Mouse (Mus musculus) midbrain, embryonic 14.5 days (tissue): Measurements from ENCODE around the gene Pappa. TPM values are rescaled to one million over a fixed set of nuclear protein-coding genes. Genes with fewer than 3 reads are reported as not detected.

Source experiments
- ATAC-seq: fragments of 200-750 bp; cut with Nextera tagmentation; 2 replicates; pipeline ENCODE4 v1.8.0; 2017; ENCODE audit warnings: moderate number of reproducible peaks, moderate library complexity; ENCODE audit not compliant: low FRiP score, low TSS enrichment
- DNase-seq: peaks from one replicate; pipeline ENCODE4 v3.0.0-alpha.2; 2015
- H3K27ac ChIP-seq: fragments of 300-500 bp; sonication (generic); replicated peaks from 2 replicates; pipeline ENCODE4 v1.5.1; 2014; ENCODE audit warnings: mild to moderate bottlenecking, low read depth, low read length, moderate library complexity
- H3K27me3 ChIP-seq: fragments of 300-500 bp; sonication (generic); 2 replicates; pipeline ENCODE4 v1.6.1; 2014; ENCODE audit warnings: low read length, control low read depth, mixed read lengths; ENCODE audit not compliant: control insufficient read depth, insufficient read depth
- H3K36me3 ChIP-seq: fragments of 300-500 bp; sonication (generic); 2 replicates; pipeline ENCODE4 v1.6.1; 2014; ENCODE audit warnings: low read length, control low read depth; ENCODE audit not compliant: control insufficient read depth, insufficient read depth
- H3K4me1 ChIP-seq: fragments of 300-500 bp; sonication (generic); 2 replicates; pipeline ENCODE4 v1.6.1; 2014; ENCODE audit warnings: mild to moderate bottlenecking, antibody characterized with exemption, low read length, control low read depth; ENCODE audit not compliant: control insufficient read depth, insufficient read depth
- H3K4me2 ChIP-seq: fragments of 300-500 bp; sonication (generic); 2 replicates; pipeline ENCODE4 v1.6.1; 2014; ENCODE audit warnings: mild to moderate bottlenecking, low read length, moderate library complexity
- H3K4me3 ChIP-seq: fragments of 300-500 bp; sonication (generic); replicated peaks from 2 replicates; pipeline ENCODE4 v1.5.1; 2014; ENCODE audit warnings: low read depth, low read length
- H3K9ac ChIP-seq: fragments of 300-500 bp; sonication (generic); replicated peaks from 2 replicates; pipeline ENCODE4 v1.6.1; 2014; ENCODE audit warnings: mild to moderate bottlenecking, low read length, moderate library complexity
- H3K9me3 ChIP-seq: fragments of 300-500 bp; sonication (generic); 2 replicates; pipeline ENCODE4 v1.6.1; 2016; ENCODE audit warnings: low read length, control low read depth, mixed read lengths; ENCODE audit not compliant: control insufficient read depth
- WGBS: fragments of 180-500 bp; shearing (Covaris S2); extraction: QIAGEN DNeasy Blood & Tissue Kit; methylation state at CpG from one replicate; pipeline ENCODE4 v1.1.7; 2014; 5-methylcytosine and 5-hydroxymethylcytosine counted together
- polyA plus RNA-seq: library from polyadenylated mRNA; unstranded; fragments of >200 nt; fragmentation: Nextera tagmentation; extraction: Ambion mirVana; gene quantifications from 2 replicates; pipeline ENCODE4 v1.2.1, GENCODE M21; 2014

The Pappa gene
- polyA plus RNA-seq, 1 experiment from 2014 or later: 1.2 TPM

DNA sequence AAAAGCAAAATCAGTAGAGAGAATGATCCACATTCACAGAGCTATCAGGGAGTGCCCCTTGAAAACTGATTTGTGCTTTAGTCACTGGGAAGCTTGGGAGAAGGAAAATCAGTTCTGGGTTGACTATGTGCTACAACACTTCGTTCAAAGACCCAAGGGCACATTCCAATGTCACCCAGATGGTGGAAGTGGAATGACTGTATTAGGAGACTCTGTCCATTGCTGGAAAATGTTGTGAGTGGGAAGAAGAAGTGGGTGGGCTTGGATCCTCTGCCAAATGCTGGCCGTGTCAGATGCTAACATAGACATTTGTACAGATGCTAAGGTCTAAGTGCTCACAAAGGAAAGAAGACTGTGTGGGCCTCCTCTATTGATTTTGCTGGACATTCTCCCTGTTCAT lies 29.6 kb downstream of the Pappa start:
- H3K9me3 ChIP-seq: no peaks in the 10 kb centered on the region
- H3K36me3 ChIP-seq: no peaks in the 10 kb centered on the region
- no peak overlapping the region for H3K4me3 ChIP-seq
- H3K4me2 ChIP-seq: no peak overlapping the region
- 81% methylated on average over 2 of the region's 2 CpGs for WGBS
- H3K9ac ChIP-seq: no peak overlapping the region
- no peaks in the 10 kb centered on the region for H3K27me3 ChIP-seq
- H3K4me1 ChIP-seq: no peaks in the 10 kb centered on the region
- no peak overlapping the region for H3K27ac ChIP-seq
- DNase-seq (no peak), ATAC-seq (no peak)

DNA sequence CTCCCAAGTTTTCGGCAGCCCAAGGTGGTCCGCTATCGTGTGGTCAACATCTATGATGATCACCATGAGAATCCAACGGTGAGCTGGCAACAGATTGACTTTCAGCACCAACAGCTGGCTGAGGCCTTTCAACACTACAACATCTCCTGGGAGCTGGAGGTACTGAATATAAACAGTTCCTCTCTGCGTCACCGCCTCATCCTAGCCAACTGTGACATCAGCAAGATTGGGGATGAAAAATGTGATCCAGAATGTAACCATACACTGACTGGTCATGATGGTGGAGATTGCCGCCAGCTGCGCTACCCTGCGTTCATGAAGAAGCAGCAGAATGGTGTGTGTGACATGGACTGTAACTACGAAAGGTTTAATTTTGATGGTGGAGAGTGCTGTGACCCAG lies 32.3 kb downstream of the Pappa start:
- no peaks in the 10 kb centered on the region for H3K4me1 ChIP-seq
- H3K36me3 ChIP-seq: no peaks in the 10 kb centered on the region
- H3K27ac ChIP-seq: no peak overlapping the region
- no peaks in the 10 kb centered on the region for H3K9me3 ChIP-seq
- H3K4me3 ChIP-seq: no peak overlapping the region
- DNase-seq (no peak), ATAC-seq (no peak)
- no peaks in the 10 kb centered on the region for H3K27me3 ChIP-seq
- 97% methylated on average over 10 of the region's 10 CpGs for WGBS
- H3K9ac ChIP-seq: no peak overlapping the region
- no peak overlapping the region for H3K4me2 ChIP-seq

DNA sequence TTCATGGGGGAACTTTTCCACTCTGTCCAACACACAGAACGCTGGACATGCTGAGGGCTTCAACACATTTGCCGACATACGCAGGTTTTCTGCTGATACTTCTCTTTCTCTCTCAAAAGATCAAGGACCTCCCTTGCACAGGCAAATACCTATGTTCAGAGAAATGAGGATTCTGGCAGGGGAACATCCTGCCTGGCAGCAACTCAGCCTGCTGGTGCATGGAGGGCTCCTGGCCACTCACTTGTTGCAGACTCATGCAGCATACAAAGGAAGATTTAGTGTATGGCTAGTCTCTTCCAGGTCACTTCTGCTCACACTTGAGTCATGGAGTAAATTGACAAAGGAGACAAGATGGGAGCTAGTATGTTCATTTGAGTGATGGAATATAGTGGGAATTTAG lies 34.7 kb downstream of the Pappa start:
- H3K36me3 ChIP-seq: no peaks in the 10 kb centered on the region
- no peak overlapping the region for H3K4me3 ChIP-seq
- H3K4me1 ChIP-seq: no peaks in the 10 kb centered on the region
- no peaks in the 10 kb centered on the region for H3K27me3 ChIP-seq
- no peaks in the 10 kb centered on the region for H3K9me3 ChIP-seq
- ATAC-seq: no peak
- WGBS: 97% methylated on average over 3 of the region's 3 CpGs
- no peak overlapping the region for H3K4me2 ChIP-seq
- DNase-seq: no peak
- no peak overlapping the region for H3K9ac ChIP-seq
- no peak overlapping the region for H3K27ac ChIP-seq

DNA sequence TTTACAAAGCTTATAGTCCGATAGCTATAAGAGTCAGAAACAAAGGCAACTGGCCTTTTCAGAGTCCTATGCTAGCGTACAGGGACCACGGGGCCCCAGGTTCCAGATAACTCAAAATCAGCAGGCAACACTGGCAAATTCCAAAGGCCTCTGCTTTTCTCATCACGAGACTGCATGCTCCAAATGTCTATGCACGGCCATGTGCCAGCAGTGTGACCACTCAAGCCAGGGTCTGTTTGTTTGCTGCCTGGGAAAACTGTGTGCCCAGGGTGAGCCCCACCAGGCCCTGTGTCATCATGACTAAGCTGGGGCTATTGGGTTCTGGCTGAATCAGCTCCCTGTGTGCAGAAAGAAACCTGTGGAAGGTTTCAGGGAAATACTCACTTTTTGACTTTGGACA lies 35.5 kb downstream of the Pappa start:
- no peak for DNase-seq
- no peak overlapping the region for H3K27ac ChIP-seq

DNA sequence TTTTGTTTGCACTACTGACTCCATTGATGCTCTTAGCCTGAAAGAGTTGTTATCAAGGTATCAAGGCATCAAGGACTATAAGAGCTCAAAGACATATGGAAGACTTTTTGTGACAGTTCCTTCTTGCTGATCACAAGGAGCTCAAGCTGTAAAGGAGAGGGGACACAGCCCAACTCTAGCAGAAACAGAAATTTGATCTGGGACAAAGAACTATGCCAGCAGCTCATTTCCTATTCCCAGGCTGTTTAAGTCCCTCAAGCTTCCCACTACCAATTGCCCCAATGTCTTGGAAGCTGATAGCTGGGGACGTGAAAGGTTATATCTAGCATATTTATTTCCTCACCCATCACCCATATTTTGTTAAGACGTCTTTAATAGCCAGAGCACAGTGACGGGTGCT lies 39.7 kb downstream of the Pappa start:
- Histone ChIP-seq H3K27ac (no peak overlapping the region), H3K9me3 (no peaks in the 10 kb centered on the region), H3K4me1 (no peaks in the 10 kb centered on the region), H3K9ac (no peak overlapping the region), H3K4me3 (no peak overlapping the region), H3K27me3 (no peaks in the 10 kb centered on the region), H3K36me3 (no peaks in the 10 kb centered on the region), H3K4me2 (no peak overlapping the region)
- 82% methylated on average over 3 of the region's 3 CpGs for WGBS
- DNase-seq: no peak
- ATAC-seq: no peak

More for the DNA sequence above, 35.5 kb downstream of the Pappa start:
- no peaks in the 10 kb centered on the region for H3K4me1 ChIP-seq
- H3K36me3 ChIP-seq: no peaks in the 10 kb centered on the region
- no peaks in the 10 kb centered on the region for H3K27me3 ChIP-seq
- no peaks in the 10 kb centered on the region for H3K9me3 ChIP-seq
- no peak for ATAC-seq
- 56% methylated on average over 5 of the region's 5 CpGs for WGBS
- no peak overlapping the region for H3K9ac ChIP-seq
- H3K4me3 ChIP-seq: no peak overlapping the region
- no peak overlapping the region for H3K4me2 ChIP-seq

DNA sequence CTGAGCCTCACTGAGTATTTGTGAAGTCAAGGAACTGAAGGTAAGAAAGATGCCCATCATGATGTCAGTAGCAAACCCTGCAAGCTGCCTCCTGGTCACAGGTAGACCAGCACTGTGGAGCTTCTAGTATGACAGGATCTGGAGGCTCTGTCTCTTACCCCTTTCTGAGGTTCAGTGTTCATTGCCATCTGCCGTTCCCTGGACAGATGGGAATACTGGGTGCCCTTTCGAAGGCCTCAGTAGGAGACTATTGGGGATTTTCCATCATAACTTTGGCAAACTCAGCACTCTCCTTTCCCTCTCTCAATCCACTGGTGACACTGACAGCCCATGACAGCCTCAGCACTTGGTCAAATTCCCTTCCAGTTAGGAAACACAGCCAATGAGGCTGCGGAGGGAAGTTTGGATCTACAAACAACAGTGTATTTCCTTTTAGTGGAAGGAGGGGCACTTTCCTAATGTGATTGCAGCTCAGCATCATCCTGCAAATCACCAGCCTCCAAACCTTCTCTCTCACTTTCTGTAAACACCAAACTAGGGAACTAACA lies 42.4 kb downstream of the Pappa start:
- H3K9ac ChIP-seq: no peak overlapping the region
- no peak for DNase-seq
- H3K4me1 ChIP-seq: no peaks in the 10 kb centered on the region
- no peaks in the 10 kb centered on the region for H3K27me3 ChIP-seq
- no peak for ATAC-seq
- H3K4me2 ChIP-seq: no peak overlapping the region
- H3K9me3 ChIP-seq: no peaks in the 10 kb centered on the region
- H3K36me3 ChIP-seq: no peaks in the 10 kb centered on the region
- 90% methylated on average over 3 of the region's 3 CpGs for WGBS
- no peak overlapping the region for H3K4me3 ChIP-seq
- H3K27ac ChIP-seq: no peak overlapping the region

DNA sequence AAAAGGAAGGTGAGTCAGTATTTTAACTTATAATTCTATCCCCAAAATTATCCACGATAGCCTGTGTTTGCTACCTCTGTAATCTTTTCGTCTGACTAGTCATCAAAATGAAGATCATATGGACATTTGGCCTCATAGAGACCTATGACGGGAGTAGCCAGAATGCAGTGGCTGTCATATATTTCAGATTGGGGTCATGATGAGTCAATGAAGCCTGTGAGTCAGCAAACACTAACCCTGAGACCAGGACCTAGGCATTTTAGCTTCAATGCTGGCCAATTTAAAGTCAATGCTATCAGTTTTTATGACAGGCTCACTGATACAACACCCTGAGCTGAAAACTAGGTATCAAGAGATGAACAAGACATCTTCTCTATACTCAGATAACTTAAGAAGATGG lies 50.5 kb downstream of the Pappa start:
- H3K9ac ChIP-seq: no peak overlapping the region
- H3K27me3 ChIP-seq: no peaks in the 10 kb centered on the region
- no peak overlapping the region for H3K4me2 ChIP-seq
- no peaks in the 10 kb centered on the region for H3K9me3 ChIP-seq
- 88% methylated on average over 3 of the region's 3 CpGs for WGBS
- no peak for ATAC-seq
- no peaks in the 10 kb centered on the region for H3K36me3 ChIP-seq
- no peak for DNase-seq
- no peak overlapping the region for H3K4me3 ChIP-seq
- H3K4me1 ChIP-seq: no peaks in the 10 kb centered on the region
- H3K27ac ChIP-seq: no peak overlapping the region

DNA sequence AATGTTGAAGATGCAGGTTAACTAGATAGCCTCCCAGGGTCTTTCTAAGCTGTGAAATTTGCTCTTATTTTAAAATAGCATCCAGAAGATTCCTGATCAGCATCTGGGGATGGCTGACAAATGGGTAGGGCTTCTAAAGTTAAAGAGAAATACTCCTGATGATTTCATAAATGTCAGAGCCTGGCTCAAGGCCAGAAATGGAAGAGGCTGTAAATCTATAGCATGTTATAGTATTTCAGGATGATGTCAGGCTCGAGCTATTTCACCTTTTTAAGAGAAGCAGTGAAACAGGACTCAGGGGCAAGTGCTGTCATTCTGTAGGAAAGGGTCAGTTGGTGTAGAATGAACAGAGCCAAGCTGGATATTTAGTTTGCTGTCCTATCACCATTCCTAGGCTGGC lies 54.2 kb downstream of the Pappa start:
- no peaks in the 10 kb centered on the region for H3K4me1 ChIP-seq
- H3K36me3 ChIP-seq: no peaks in the 10 kb centered on the region
- no peak overlapping the region for H3K4me3 ChIP-seq
- H3K27me3 ChIP-seq: no peaks in the 10 kb centered on the region
- H3K9ac ChIP-seq: no peak overlapping the region
- no peaks in the 10 kb centered on the region for H3K9me3 ChIP-seq
- H3K4me2 ChIP-seq: no peak overlapping the region
- ATAC-seq (no peak), DNase-seq (no peak)
- no peak overlapping the region for H3K27ac ChIP-seq
- WGBS: 53% methylated on average over 1 of the region's 1 CpGs

DNA sequence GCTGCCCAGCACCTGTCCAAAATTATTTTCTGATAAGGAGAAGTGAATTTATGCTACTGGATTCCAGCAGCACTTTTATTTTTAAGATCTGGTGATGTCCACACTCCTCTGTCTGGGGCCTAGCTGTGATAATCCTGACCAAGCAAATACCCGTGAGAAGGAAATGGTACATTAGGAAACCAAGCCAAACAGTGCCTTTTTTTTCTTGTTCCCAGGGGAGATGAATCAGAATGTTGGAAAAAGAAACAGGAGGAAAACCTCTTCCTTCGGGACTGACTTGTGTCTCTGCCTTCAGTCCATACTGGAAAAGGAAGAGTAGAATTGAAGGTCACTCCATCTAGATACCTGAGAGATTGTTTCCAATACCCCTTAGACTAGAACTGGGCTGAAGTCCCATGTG lies 63.3 kb downstream of the Pappa start:
- Histone ChIP-seq H3K4me1 (no peaks in the 10 kb centered on the region), H3K27ac (no peak overlapping the region), H3K36me3 (no peaks in the 10 kb centered on the region), H3K4me3 (no peak overlapping the region), H3K27me3 (no peaks in the 10 kb centered on the region), H3K4me2 (no peak overlapping the region), H3K9me3 (no peaks in the 10 kb centered on the region), H3K9ac (no peak overlapping the region)
- DNase-seq: peak; percentile 2
- no peak for ATAC-seq
- WGBS: 66% methylated on average over 2 of the region's 2 CpGs
